Mouse (Mus musculus) liver, postnatal 0 days (tissue): ENCODE results near the gene Card14.

Source experiments
- CTCF ChIP-seq: sonication (generic); IDR thresholded peaks from 2 replicates; pipeline ENCODE4 v1.5.1; 2016; ENCODE audit warnings: antibody characterized with exemption, low read depth
- EP300 ChIP-seq: IDR thresholded peaks from 2 replicates; pipeline ENCODE4 v1.6.1; 2016; ENCODE audit warnings: antibody characterized with exemption, low read depth, mild to moderate bottlenecking

DNA sequence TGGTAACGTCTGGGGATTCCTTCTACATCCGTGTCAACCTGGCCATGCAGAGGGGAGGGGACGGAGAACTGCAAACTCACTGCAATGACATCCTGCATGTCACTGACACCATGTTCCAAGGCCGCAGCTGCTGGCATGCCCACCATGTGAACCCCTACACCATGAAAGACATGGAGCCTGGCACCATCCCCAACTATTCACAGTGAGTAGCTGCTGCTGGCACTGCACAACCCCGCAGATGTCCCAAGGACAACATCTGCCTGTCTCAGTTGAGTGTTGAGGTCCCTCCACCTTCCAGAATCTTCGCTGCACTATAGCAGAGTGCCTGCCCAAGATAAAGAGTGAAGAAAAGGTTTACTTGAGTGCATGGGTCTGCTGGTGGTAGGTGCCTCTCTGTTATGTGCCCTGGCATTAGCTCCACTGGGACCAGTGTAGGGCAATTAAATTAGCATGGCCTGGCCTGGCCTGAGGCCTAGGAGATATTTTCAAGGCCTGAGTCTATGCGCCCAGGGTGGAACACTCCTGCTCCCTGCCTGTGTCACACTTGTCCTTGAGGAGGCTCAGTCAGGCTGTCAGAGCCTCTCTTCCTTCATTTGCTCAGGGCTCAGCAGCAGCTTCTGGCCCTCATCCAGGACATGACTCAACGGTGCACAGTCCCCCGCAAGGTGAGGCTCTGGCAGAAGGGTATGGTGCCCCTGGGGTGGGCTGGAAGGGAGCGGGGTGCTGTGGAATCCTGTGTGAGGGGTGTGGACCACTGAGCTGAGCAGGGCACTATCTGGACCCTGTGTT is 30.9 kb downstream of the Card14 start:
- TF ChIP-seq EP300 (no peak), CTCF (no peak)
